In genomic region chr8:124948733-124949111, GRCm38 (mm10) we compare ENCODE assay signal across 8 mouse cellular contexts. TPM values are rescaled to one million over a fixed set of nuclear protein-coding genes. Genes with fewer than 3 reads are reported as not detected.
DNase-seq lines count a peak whose midpoint lies in the region; ATAC-seq and TF ChIP-seq lines count a peak whose summit lies in the region.

No protein-coding gene starts in this region.

- H3K36me3 ChIP-seq in kidney, embryonic 14.5 days (ENCODE audit: control insufficient read depth, insufficient read depth, low read length), result no peaks in the 10 kb centered on the region
- no peaks in the 10 kb centered on the region for H3K36me3 ChIP-seq in ES-Bruce4 (ENCODE audit: control insufficient read depth, insufficient read depth, low read length, poor library complexity, severe bottlenecking)
- H3K36me3 ChIP-seq in hindbrain, postnatal 0 days (ENCODE audit: insufficient read depth, low read length), result no peaks in the 10 kb centered on the region

- peak overlapping the region; percentile 91 for H3K27ac ChIP-seq in kidney, embryonic 14.5 days (ENCODE audit: low read depth, low read length)
- no peak overlapping the region for H3K27ac ChIP-seq in ES-Bruce4 (ENCODE audit: insufficient read depth, low read length)
- H3K27ac ChIP-seq in hindbrain, postnatal 0 days, result peak overlapping the region; percentile 97

- H3K4me2 ChIP-seq in kidney, embryonic 14.5 days (replicated peaks; ENCODE audit: low read depth, low read length), result peak overlapping the region; percentile 71
- H3K4me2 ChIP-seq in hindbrain, postnatal 0 days (ENCODE audit: low read depth, low read length), result peak overlapping the region; percentile 71

- DNase-seq in kidney, adult 11 months, result no peak
- DNase-seq in cerebellum, postnatal 25 days, result peak; percentile 67 to 71
- DNase-seq in hindbrain, postnatal 0 days (ENCODE audit: low spot score), result peak; percentile 72
- peak; percentile 51 for DNase-seq in mesoderm, embryonic 11.5 days (ENCODE audit: low read depth, low spot score)
- peak; percentile 53 for DNase-seq in thymus, postnatal 14 days
- DNase-seq in frontal cortex, adult 2 months (ENCODE audit: extremely low spot score in 1 of 2, low spot score in 1 of 2), result no peak

- no peak for TF ChIP-seq EP300 in ES-Bruce4 (IDR thresholded peaks at IDR 0.05; ENCODE audit: insufficient read depth, low read depth, low read length)

- peak overlapping the region; percentile 92 for H3K9ac ChIP-seq in kidney, embryonic 14.5 days (ENCODE audit: low read depth, low read length)
- peak overlapping the region; percentile 99 for H3K9ac ChIP-seq in ES-Bruce4 (ENCODE audit: low read depth, poor library complexity, severe bottlenecking)
- H3K9ac ChIP-seq in hindbrain, postnatal 0 days (replicated peaks; ENCODE audit: low read length), result peak overlapping the region; percentile 81

- TF ChIP-seq CTCF in ES-Bruce4 (IDR thresholded peaks at IDR 0.05; ENCODE audit: low read depth, low read length), result no peak
- TF ChIP-seq CTCF in hindbrain, postnatal 0 days (IDR thresholded peaks at IDR 0.05; ENCODE audit: low read depth), result no peak

- TF ChIP-seq POLR2A in ES-Bruce4 (IDR thresholded peaks at IDR 0.05; ENCODE audit: insufficient read depth, low read length), result no peak

- WGBS in kidney, embryonic 14.5 days, result 0% methylated on average over 21 of the region's 62 CpGs
- WGBS in hindbrain, postnatal 0 days, result under 1% methylated on average over 51 of the region's 62 CpGs

- ATAC-seq in kidney, embryonic 14.5 days (ENCODE audit: low FRiP score, low TSS enrichment), result no peak; the same call in 1 of the 2 replicates
- peak; percentile 48 for ATAC-seq in hindbrain, postnatal 0 days

- H3K4me3 ChIP-seq in kidney, embryonic 14.5 days (ENCODE audit: low read length), result peak overlapping the region; percentile 92
- H3K4me3 ChIP-seq in ES-Bruce4 (ENCODE audit: low read depth, low read length), result peak overlapping the region; percentile 92
- peak overlapping the region; percentile 87 for H3K4me3 ChIP-seq in hindbrain, postnatal 0 days (ENCODE audit: low read length)

- peaks cover 27% of the 10 kb centered on the region for H3K4me1 ChIP-seq in kidney, embryonic 14.5 days (ENCODE audit: control insufficient read depth, insufficient read depth, low read length)
- peaks cover 3% of the 10 kb centered on the region for H3K4me1 ChIP-seq in ES-Bruce4 (ENCODE audit: control insufficient read depth, insufficient read depth, low read length)
- H3K4me1 ChIP-seq in hindbrain, postnatal 0 days (ENCODE audit: insufficient read depth, low read length), result 0 out of 2 replicates have a peak, but pooled peaks cover 6% of the 10 kb centered on the region

- no peaks in the 10 kb centered on the region for H3K27me3 ChIP-seq in kidney, embryonic 14.5 days (ENCODE audit: control insufficient read depth, insufficient read depth, low read length)
- no peaks in the 10 kb centered on the region for H3K27me3 ChIP-seq in ES-Bruce4 (ENCODE audit: control insufficient read depth, insufficient read depth, low read length, poor library complexity, severe bottlenecking)
- no peaks in the 10 kb centered on the region for H3K27me3 ChIP-seq in hindbrain, postnatal 0 days (ENCODE audit: insufficient read depth, low read length)

- no peaks in the 10 kb centered on the region for H3K9me3 ChIP-seq in kidney, embryonic 14.5 days (ENCODE audit: control insufficient read depth, low read length)
- H3K9me3 ChIP-seq in ES-Bruce4 (replicated peaks; ENCODE audit: control insufficient read depth, insufficient read depth, low read length, poor library complexity, severe bottlenecking), result no peaks in the 10 kb centered on the region
- no peaks in the 10 kb centered on the region for H3K9me3 ChIP-seq in hindbrain, postnatal 0 days (ENCODE audit: low read length)

RNA-seq across cellular contexts. Expression of gene Egln1, which starts 0.4 kb away (rescaled TPM):
- polyA plus RNA-seq in kidney, embryonic 14.5 days (2014; fragmentation: Nextera tagmentation; extraction: Ambion mirVana), result 15.8 and 16.0 TPM in 2 replicates
- polyA plus RNA-seq in ES-Bruce4 (2011; ENCODE audit: insufficient read depth, insufficient read length, low read depth, missing spikeins), result 19.9 and 20.3 TPM in 2 replicates
- total RNA-seq in hindbrain, postnatal 0 days (2014; rRNA removed), result 41.6 and 45.1 TPM in 2 replicates
- 13.5 and 14.1 TPM in 2 replicates for polyA plus RNA-seq in hindbrain, postnatal 0 days (2015; fragmentation: Nextera tagmentation; extraction: Ambion mirVana)
- 55.8 and 61.7 TPM in 2 replicates for polyA plus RNA-seq in frontal cortex, adult 2 months (2012; rRNA removed)

RNA-seq across cellular contexts. Expression of gene Sprtn, which starts 51.0 kb away (rescaled TPM):
- 6.6 and 9.1 TPM in 2 replicates for polyA plus RNA-seq in kidney, embryonic 14.5 days (2014; fragmentation: Nextera tagmentation; extraction: Ambion mirVana)
- 14.3 and 16.0 TPM in 2 replicates for polyA plus RNA-seq in ES-Bruce4 (2011; ENCODE audit: insufficient read depth, insufficient read length, low read depth, missing spikeins)
- total RNA-seq in hindbrain, postnatal 0 days (2014; rRNA removed), result 10.6 and 11.6 TPM in 2 replicates
- polyA plus RNA-seq in hindbrain, postnatal 0 days (2015; fragmentation: Nextera tagmentation; extraction: Ambion mirVana), result 5.8 and 6.0 TPM in 2 replicates
- polyA plus RNA-seq in frontal cortex, adult 2 months (2012; rRNA removed), result 17.3 and 18.0 TPM in 2 replicates

RNA-seq across cellular contexts. Expression of gene Exoc8, which starts 51.2 kb away (rescaled TPM):
- polyA plus RNA-seq in kidney, embryonic 14.5 days (2014; fragmentation: Nextera tagmentation; extraction: Ambion mirVana), result 5.4 and 8.1 TPM in 2 replicates
- 10.1 and 10.9 TPM in 2 replicates for polyA plus RNA-seq in ES-Bruce4 (2011; ENCODE audit: insufficient read depth, insufficient read length, low read depth, missing spikeins)
- 28.3 and 36.8 TPM in 2 replicates for total RNA-seq in hindbrain, postnatal 0 days (2014; rRNA removed)
- 10.8 and 10.9 TPM in 2 replicates for polyA plus RNA-seq in hindbrain, postnatal 0 days (2015; fragmentation: Nextera tagmentation; extraction: Ambion mirVana)
- polyA plus RNA-seq in frontal cortex, adult 2 months (2012; rRNA removed), result 15.0 and 17.3 TPM in 2 replicates

Comparison
In these comparisons a context has a peak if more than half of its experiments do, and no peak if none do; other contexts are left out.
1. DNase-seq: peak in cerebellum, postnatal 25 days (2 of 2), hindbrain, postnatal 0 days (single experiment), mesoderm, embryonic 11.5 days (single experiment) and thymus, postnatal 14 days (single experiment); none in kidney, adult 11 months (single experiment) and frontal cortex, adult 2 months (0 of 2).
2. Peak in every context shown above with its lines, with median percentiles within 50 percentile points of each other: H3K4me3 ChIP-seq and H3K9ac ChIP-seq.